Mouse (Mus musculus) G1E-ER4 (cell line): ENCODE measurements around the gene Rdh5. TPM values are rescaled to one million over a fixed set of nuclear protein-coding genes. Genes with fewer than 3 reads are reported as not detected.

Experiments
- GATA1 ChIP-seq: IDR thresholded peaks from one replicate; pipeline ENCODE4 v1.8.0; 2012; ENCODE audit warnings: low read length, inconsistent platforms
- polyA plus RNA-seq: library from polyadenylated mRNA; stranded (reverse); fragments of >175 nt; gene quantifications from 2 replicates; pipeline ENCODE4 v1.2.3, GENCODE M21; 2012

Gene Rdh5
- polyA plus RNA-seq, 1 experiment, result 0.65 TPM

DNA sequence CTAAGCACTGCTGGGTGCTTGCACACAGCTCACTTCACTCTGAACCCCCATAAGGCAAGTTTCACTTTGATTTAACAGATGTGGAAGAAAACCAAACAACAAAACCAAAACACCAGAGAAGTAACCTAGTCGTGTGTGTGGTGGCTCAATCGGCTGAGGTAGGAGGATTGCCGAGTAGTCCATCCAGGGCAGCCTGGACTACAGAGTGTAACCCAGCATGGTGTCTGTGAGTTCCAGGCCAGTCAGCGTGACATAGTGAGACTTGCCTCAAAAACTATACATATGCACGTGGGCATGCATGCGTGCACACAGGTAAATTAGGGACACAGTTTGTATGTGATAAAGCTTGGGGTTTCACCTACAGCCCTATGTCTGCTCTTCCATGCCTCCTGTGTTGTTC lies 5.3 kb downstream of the Rdh5 start:
- no peak for TF ChIP-seq GATA1

DNA sequence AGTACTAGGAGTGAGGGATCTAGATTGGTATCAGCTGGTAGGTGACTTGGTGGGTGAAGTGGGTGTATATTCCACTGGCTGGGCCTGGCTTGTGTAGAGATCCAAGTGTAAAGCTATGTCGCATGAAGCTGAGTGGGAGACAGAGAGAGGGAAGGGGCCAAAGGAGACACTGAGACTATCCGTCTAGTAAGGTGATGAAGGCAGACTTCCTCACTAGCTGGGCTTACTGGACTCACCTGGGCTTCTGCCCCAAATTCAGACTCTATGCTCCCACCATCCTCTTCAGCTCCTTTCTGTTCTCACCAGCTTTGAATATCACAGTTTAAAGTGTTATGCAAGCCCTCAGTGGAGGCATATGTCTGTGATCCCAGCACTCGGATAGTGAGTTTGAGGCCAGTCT lies 6.0 kb downstream of the Rdh5 start:
- TF ChIP-seq GATA1, result no peak

GRCm38 (mm10) chr10:128915550-128915949 lies 7.1 kb downstream of the Rdh5 start:
- no peak for TF ChIP-seq GATA1

- no peak for TF ChIP-seq GATA1
Observed at GRCm38 (mm10) chr10:128913696-128914095, 9.0 kb downstream of the Rdh5 start.

DNA sequence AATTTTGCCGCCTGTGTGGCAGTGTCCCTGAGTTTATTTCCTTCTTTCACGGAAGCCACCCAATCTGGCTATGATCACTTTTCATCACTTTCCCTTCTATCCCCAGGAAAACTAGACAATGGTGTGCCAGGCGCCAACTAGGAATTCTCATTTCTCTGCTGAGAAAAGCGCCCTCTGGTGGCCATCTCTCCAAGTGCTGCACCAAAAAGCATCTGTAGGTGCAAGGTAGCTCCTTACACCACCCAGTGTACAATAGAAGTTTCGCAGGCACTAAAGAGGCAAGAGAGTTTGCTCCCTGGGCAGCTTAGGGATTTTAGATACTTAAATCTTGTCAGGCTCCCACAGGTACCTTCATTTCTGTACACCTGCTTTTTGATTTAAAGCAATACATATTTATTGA lies 9.5 kb downstream of the Rdh5 start:
- no peak for TF ChIP-seq GATA1

- TF ChIP-seq GATA1, result no peak
Observed at GRCm38 (mm10) chr10:128912791-128913190, 9.9 kb downstream of the Rdh5 start.

DNA sequence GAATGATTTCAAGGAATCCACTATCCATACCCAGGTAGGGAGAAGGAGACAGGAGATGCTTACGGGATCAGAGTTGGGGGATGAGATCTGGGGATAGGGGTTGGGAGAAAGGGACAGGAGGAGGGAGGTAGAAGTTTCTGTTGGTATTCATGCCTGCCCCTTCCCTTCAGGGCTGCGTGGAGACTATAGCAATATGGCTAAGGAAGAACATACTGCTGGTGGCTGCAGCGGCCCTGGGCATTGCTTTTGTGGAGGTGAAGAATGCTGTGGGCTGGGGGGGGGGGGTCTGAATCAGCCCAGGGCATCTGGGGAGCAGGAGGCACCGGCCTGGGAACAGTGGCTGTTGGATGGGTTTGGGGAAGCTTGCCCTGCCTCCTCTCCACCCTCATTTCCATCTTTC lies 10.4 kb downstream of the Rdh5 start:
- TF ChIP-seq GATA1, result no peak

DNA sequence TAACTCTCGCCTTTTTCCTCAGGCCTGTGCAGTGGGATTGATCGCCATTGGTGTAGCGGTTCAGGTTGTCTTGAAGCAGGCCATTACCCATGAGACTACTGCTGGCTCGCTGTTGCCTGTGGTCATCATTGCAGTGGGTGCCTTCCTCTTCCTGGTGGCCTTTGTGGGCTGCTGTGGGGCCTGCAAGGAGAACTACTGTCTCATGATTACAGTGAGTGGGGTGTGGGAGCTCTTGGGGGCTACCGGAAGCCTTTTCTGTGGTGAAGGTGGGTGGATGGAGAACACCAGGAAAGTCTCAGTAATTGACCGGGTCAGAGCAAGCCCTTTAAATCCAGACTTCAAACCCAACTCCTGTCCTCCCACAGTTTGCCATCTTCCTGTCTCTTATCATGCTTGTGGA lies 11.3 kb downstream of the Rdh5 start:
- TF ChIP-seq GATA1, result no peak

DNA sequence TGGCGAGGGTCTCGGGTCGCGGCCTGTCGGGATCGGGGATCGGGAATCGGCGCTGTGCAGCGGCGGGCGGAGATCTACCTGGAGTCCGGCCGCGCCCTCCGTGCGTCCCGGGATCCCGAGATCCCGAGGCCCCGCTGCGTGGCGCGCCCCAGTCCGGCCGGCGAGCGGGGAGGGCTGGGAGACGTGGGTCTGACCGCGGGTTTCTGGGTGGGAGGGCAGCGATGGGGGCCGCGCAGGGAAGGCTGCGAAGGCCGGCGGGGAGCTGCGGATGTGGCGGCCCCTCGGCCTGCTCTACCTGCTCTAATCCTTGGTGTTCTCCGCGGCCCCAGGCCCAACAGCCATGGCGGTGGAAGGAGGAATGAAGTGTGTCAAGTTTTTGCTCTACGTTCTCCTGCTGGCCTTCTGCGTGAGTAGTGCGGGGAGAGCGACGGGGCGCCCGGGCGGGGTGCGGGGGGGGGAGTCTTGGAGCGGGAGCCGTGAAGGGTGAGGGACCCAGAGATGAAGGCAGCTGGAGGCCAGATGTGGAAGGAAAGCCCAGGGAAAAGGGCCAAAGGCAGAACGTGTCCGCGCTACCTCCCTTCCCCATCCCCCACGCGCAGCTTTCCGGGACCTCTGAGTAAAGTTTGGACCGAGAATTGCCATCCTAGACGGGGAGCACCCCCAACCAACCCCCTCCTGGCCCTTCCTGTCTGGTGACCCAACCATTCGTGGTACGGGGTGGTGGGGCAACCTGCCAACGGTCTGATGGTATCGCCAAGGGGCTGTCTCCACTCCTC lies 12.4 kb downstream of the Rdh5 start:
- no peak for TF ChIP-seq GATA1

DNA sequence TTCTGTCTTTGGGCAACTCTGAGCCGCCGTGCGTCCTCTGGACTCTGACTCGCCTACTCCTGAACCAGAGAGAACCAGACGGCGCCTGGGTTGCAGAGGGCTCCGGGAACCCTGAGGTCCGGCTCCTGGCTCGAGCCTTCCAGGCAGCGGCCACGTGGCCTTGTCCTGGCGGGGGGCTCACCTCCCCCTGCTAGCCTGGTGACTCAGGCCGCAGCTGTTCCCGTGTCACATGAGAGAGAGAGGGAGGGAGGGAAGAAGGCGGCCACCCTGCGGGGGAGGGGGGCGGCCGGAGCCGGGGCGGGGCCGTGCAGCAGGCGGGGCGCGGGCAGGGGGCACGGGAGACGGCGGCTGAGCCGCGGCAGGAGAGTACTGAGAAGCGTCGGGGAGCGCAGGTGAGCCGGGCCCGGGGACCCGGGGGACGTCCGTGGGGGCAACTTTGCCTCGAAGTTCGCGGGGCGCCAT lies 13.1 kb downstream of the Rdh5 start:
- TF ChIP-seq GATA1, result no peak

- no peak for TF ChIP-seq GATA1
Observed at GRCm38 (mm10) chr10:128908778-128909448, 13.8 kb downstream of the Rdh5 start.

GRCm38 (mm10) chr10:128904812-128905211 lies 17.9 kb downstream of the Rdh5 start:
- no peak for TF ChIP-seq GATA1

GRCm38 (mm10) chr10:128902409-128902988 lies 20.2 kb downstream of the Rdh5 start:
- no peak for TF ChIP-seq GATA1

- no peak for TF ChIP-seq GATA1
Observed at GRCm38 (mm10) chr10:128901409-128901808, 21.3 kb downstream of the Rdh5 start.

GRCm38 (mm10) chr10:128900698-128901097 lies 22.0 kb downstream of the Rdh5 start, which contains the start of gene Cd63:
TSS of gene Cd63 (plus strand) at chr10:128900989.
- TF ChIP-seq GATA1, result no peak

GRCm38 (mm10) chr10:128899759-128900490 lies 22.8 kb downstream of the Rdh5 start:
- no peak for TF ChIP-seq GATA1

GRCm38 (mm10) chr10:128897501-128897900 lies 25.2 kb downstream of the Rdh5 start:
- no peak for TF ChIP-seq GATA1
